Mouse (Mus musculus) E14TG2a.4 (cell line): ENCODE data around the gene Relch.
"Not testable (repeated sequence)": the region's sequence is repeated elsewhere in the genome, so short reads cannot be mapped to it uniquely, and the experiment has no call there.

Experiments used
- H3K27me3 ChIP-seq: 2 replicates; pipeline ENCODE4 v1.6.1; 2014; ENCODE audit warnings: low read length, control low read depth; ENCODE audit not compliant: insufficient read depth
- H3K36me3 ChIP-seq: 2 replicates; pipeline ENCODE4 v1.6.1; 2014; ENCODE audit warnings: low read length, control low read depth; ENCODE audit not compliant: insufficient read depth
- H3K4me1 ChIP-seq: replicated peaks from 2 replicates; pipeline ENCODE4 v1.6.1; 2014; ENCODE audit warnings: low read depth, low read length, control low read depth
- H3K4me3 ChIP-seq: replicated peaks from 2 replicates; pipeline ENCODE4 v1.5.1; 2014; ENCODE audit warnings: mild to moderate bottlenecking, low read length
- H3K9me3 ChIP-seq: 2 replicates; pipeline ENCODE4 v1.6.1; 2014; ENCODE audit warnings: low read length, control low read depth
- CTCF ChIP-seq: conservative IDR thresholded peaks from 2 replicates; pipeline ENCODE4 v1.5.1; 2014; ENCODE audit warnings: low read length
- NANOG ChIP-seq: IDR thresholded peaks from 2 replicates; pipeline ENCODE4 v1.6.1; 2014; ENCODE audit warnings: borderline replicate concordance, low read length, mixed read lengths
- POU5F1 ChIP-seq: IDR thresholded peaks from 2 replicates; pipeline ENCODE4 v1.6.1; 2014; ENCODE audit warnings: low read length, borderline replicate concordance

Gene Relch

GRCm38 (mm10) chr1:105718358-105718757 is 54.7 kb downstream of the Relch start:
- H3K27me3 ChIP-seq, result no peaks in the 10 kb centered on the region
- H3K4me3 ChIP-seq, result no peak overlapping the region
- no peaks in the 10 kb centered on the region for H3K9me3 ChIP-seq
- TF ChIP-seq NANOG (no peak), CTCF (no peak), POU5F1 (no peak)
- peaks cover 3% of the 10 kb centered on the region; the same call in 1 of the 2 replicates for H3K4me1 ChIP-seq
- H3K36me3 ChIP-seq, result peaks cover 55% of the 10 kb centered on the region

- peaks cover 29% of the 10 kb centered on the region for H3K36me3 ChIP-seq
- H3K27me3 ChIP-seq, H3K9me3 ChIP-seq, H3K4me1 ChIP-seq, H3K4me3 ChIP-seq: not testable (repeated sequence)
These were observed 65.6 kb downstream of the Relch start for GRCm38 (mm10) chr1:105729246-105729645.

GRCm38 (mm10) chr1:105735318-105735717 is 71.7 kb downstream of the Relch start:
- peak; percentile 28; the same call in 1 of the 2 replicates for TF ChIP-seq CTCF
- no peak for TF ChIP-seq NANOG
- TF ChIP-seq POU5F1, result no peak
- Histone ChIP-seq H3K36me3 (peaks cover 32% of the 10 kb centered on the region), H3K4me1 (no peaks in the 10 kb centered on the region), H3K4me3 (no peak overlapping the region), H3K9me3 (no peaks in the 10 kb centered on the region), H3K27me3 (no peaks in the 10 kb centered on the region)

DNA sequence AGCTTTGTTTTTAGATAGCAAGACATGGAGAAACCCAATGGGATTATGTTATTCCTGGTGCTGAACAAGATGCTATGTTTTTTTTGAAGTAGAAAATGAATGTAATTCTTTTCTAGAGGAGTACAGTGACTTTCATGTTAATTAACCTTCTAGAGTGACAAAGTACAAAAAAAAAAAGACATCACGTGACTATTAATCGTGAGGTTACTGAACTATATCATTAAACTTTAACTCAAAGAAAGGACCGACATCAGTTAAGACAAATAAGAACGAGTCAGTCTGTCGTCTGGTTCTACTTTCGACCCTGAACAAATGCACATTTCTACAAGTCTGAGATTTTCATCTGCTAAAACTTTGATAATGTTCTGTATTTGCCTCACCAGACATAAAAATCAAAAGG is 74.7 kb downstream of the Relch start:
- H3K9me3 ChIP-seq, result no peaks in the 10 kb centered on the region
- H3K4me3 ChIP-seq, result no peak overlapping the region
- H3K27me3 ChIP-seq, result no peaks in the 10 kb centered on the region
- peaks cover 49% of the 10 kb centered on the region for H3K36me3 ChIP-seq
- no peaks in the 10 kb centered on the region for H3K4me1 ChIP-seq
- TF ChIP-seq CTCF, result no peak
- no peak for TF ChIP-seq POU5F1
- no peak for TF ChIP-seq NANOG

GRCm38 (mm10) chr1:105739493-105739892 is 75.8 kb downstream of the Relch start:
- Histone ChIP-seq H3K27me3 (no peaks in the 10 kb centered on the region), H3K36me3 (peaks cover 54% of the 10 kb centered on the region), H3K4me1 (no peaks in the 10 kb centered on the region), H3K9me3 (no peaks in the 10 kb centered on the region), H3K4me3 (no peak overlapping the region)
- TF ChIP-seq NANOG, result no peak
- TF ChIP-seq CTCF, result no peak
- TF ChIP-seq POU5F1, result no peak

DNA sequence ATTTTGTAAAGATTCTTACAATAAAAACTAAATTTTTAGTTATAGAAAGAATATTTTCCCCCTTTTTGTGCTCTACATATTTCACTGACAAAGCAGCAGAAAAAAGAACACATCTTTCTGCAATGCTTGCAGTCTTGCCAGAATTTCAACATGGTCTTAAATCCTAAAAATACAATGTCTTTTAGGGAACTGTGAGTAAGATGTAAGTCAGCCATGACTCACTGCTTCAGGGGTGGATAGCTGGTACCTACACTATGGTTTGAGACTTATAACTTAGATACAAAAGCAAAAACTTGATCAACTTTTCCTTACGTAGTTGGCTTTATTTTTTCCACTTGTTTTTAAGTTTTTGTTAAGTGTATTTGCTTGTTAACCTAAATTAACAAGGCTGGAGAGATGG is 78.8 kb downstream of the Relch start:
- peaks cover 67% of the 10 kb centered on the region for H3K36me3 ChIP-seq
- no peaks in the 10 kb centered on the region for H3K9me3 ChIP-seq
- no peaks in the 10 kb centered on the region for H3K27me3 ChIP-seq
- H3K4me1 ChIP-seq, result no peaks in the 10 kb centered on the region
- no peak overlapping the region for H3K4me3 ChIP-seq
- TF ChIP-seq POU5F1, result no peak
- TF ChIP-seq CTCF, result no peak
- no peak for TF ChIP-seq NANOG

DNA sequence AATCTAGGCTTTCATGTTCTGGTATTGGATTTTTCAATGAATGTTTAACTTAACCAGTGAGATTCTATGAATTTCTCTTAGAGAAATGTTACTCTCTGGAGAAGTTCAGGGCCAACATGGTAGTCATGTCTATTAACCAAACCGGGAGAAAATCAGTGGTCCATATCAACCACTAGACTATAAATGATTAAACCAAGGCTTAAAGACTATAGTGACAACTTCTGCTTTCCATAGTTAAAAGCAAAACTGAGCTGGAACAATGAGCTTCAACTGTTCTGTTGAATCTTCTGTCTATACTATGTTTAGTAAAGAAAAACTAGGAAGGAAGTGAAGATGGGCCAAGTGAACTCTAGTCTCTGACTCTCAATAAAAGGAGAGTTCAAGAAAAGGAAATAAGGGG is 82.8 kb downstream of the Relch start:
- no peak overlapping the region for H3K4me3 ChIP-seq
- H3K9me3 ChIP-seq, result no peaks in the 10 kb centered on the region
- H3K4me1 ChIP-seq, result no peaks in the 10 kb centered on the region
- peaks cover 77% of the 10 kb centered on the region for H3K36me3 ChIP-seq
- H3K27me3 ChIP-seq, result no peaks in the 10 kb centered on the region
- TF ChIP-seq NANOG (no peak), CTCF (no peak), POU5F1 (no peak)

DNA sequence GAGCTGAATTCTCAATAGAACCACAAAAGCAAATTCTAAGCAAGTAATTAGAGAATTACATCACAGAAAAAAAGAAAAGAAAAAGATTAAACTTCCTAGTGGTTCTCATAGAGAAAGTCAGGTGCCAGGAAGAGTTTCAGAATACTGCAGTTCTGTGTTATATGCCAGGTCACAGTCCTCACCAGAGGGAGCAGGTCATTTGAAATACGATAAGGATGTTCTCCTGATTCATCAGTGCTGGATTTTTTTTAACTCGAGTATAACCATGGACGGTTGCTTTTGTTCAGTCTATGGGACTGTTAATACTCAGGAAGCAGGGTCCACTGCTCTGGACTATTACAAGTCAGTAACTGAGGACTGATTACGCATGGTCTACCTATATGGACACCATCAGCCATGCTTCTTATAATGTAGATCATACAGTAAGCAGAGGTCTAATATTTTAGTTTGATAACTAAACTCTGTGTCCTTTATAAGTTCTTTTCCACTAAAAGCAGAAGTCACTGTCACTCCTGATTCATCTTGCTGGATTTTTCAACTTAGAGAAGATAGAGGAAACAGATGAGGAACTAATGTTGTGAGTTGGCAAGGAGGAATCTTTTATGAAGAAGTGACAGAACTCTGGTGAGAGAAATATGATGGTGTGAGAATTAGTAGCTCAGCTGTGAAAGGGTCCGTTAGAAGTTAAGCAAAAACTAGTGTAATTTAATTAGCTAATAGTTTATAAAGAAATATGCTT is 83.4 kb downstream of the Relch start:
- TF ChIP-seq NANOG (no peak), CTCF (no peak), POU5F1 (no peak)
- H3K4me1 ChIP-seq, result no peaks in the 10 kb centered on the region
- H3K36me3 ChIP-seq, result peaks cover 76% of the 10 kb centered on the region
- H3K4me3 ChIP-seq, result no peak overlapping the region
- H3K9me3 ChIP-seq, result no peaks in the 10 kb centered on the region
- H3K27me3 ChIP-seq, result no peaks in the 10 kb centered on the region

GRCm38 (mm10) chr1:105748091-105748799 is 84.6 kb downstream of the Relch start:
- TF ChIP-seq NANOG (no peak), POU5F1 (no peak), CTCF (no peak)
- Histone ChIP-seq H3K4me3 (no peak overlapping the region), H3K27me3 (no peaks in the 10 kb centered on the region), H3K4me1 (no peaks in the 10 kb centered on the region), H3K9me3 (no peaks in the 10 kb centered on the region), H3K36me3 (peaks cover 75% of the 10 kb centered on the region)
